Mouse (Mus musculus): Measurements from ENCODE around the gene Olfr1395. TPM values are rescaled to one million over a fixed set of nuclear protein-coding genes. Genes with fewer than 3 reads are reported as not detected.
"Not testable (repeated sequence)": the region's sequence is repeated elsewhere in the genome, so short reads cannot be mapped to it uniquely, and the experiment has no call there.

Olfr1395 gene
- polyA plus RNA-seq, 1 experiment from 2014 or later, result not detected

DNA sequence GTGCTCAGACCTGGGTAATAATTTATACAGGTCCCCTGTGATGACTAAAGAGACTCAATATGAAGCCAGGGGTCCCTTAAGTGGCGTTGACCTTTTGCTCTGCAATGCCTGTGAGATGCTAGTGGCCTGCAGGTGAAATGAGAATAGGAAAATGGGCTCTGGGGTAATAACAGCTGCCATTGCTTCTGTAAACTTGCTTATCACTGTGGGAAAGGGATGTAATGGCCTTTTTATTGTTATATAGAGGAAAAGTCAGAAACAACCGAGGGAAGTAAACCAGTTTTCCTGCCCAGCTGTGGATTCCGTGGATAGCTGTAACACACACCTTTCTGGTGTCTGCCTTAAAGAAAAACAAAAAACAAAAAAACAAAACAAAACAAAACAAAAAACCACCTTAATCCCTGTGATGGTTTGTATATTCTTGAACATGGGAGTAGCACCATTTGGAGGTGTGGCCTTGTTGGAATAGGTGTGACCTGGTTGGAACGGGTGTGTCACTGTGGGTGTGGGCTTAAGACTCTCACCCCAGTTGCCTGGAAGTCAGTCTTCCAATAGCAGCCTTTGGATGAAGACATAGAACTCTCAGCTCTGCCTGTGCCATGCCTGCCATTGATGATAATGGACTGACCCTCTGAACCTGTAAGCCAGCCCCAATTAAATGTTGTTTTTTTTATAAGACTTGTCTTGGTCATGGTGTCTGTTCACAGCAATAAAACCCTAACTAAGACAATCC is 34.1 kb downstream of the Olfr1395 start:
- ATAC-seq (replicated peaks; ENCODE audit: insufficient number of reproducible peaks, insufficient read depth, low FRiP score, low read depth); H3K27me3 ChIP-seq; H3K4me1 ChIP-seq (replicated peaks); H3K27ac ChIP-seq; H3K36me3 ChIP-seq; H3K4me2 ChIP-seq; H3K9ac ChIP-seq; H3K4me3 ChIP-seq; H3K9me3 ChIP-seq (replicated peaks): not testable (repeated sequence)
- 65% methylated on average over 4 of the region's 4 CpGs for WGBS

DNA sequence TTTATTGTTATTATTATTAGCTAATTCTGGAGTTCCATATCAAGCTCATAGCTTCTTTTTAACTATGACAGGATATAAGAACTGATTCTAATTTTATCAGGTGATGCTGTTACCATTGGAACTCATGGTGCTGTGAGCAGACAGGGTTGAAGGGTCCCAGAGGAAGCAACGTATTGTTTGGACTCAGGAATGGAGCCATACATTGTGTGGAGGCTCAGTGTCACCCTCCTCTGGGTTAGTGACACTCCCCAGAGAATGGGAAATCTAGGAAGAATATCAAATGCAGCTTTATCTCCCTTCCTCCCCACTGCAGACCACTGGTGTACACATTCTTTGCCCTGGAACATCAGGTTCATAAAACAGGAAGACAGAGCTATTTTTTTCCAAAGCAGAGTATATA is 41.1 kb downstream of the Olfr1395 start:
- Histone ChIP-seq H3K4me2 (no peak overlapping the region), H3K27me3 (no peaks in the 10 kb centered on the region), H3K9ac (no peak overlapping the region), H3K9me3 (replicated peaks) (no peaks in the 10 kb centered on the region), H3K36me3 (no peaks in the 10 kb centered on the region), H3K4me3 (no peak overlapping the region), H3K27ac (no peak overlapping the region), H3K4me1 (replicated peaks) (no peaks in the 10 kb centered on the region)
- 49% methylated on average over 1 of the region's 1 CpGs for WGBS
- ATAC-seq (replicated peaks; ENCODE audit: insufficient number of reproducible peaks, insufficient read depth, low FRiP score, low read depth), result no peak; the same call in 1 of the 2 replicates

DNA sequence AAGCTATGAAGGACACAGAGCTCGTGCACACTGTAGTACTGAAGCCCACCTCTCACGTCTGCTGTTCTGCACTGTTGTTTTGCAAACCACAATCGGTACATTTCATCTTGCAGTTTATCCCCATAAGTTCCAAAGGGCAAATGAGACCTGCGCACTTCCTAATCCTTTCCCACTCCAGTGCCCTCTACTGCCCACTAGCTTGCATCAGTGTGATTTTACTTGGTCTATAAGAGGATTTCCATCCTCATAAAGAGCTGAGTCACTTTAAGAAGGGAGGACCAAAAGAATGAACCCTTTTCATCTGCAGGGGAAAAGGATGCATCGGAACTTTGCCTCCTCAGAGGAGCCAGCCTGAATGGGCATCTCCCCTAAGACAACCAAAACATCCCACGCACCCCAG is 44.4 kb downstream of the Olfr1395 start:
- no peak overlapping the region for H3K9ac ChIP-seq
- WGBS, result 67% methylated on average over 6 of the region's 6 CpGs
- H3K36me3 ChIP-seq, result no peaks in the 10 kb centered on the region
- ATAC-seq (replicated peaks; ENCODE audit: insufficient number of reproducible peaks, insufficient read depth, low FRiP score, low read depth), result no peak
- no peaks in the 10 kb centered on the region for H3K4me1 ChIP-seq (replicated peaks)
- peak overlapping the region; percentile 11 for H3K4me3 ChIP-seq
- peak overlapping the region; percentile 35; the same call in 1 of the 2 replicates for H3K27ac ChIP-seq
- H3K27me3 ChIP-seq, result no peaks in the 10 kb centered on the region
- no peak overlapping the region for H3K4me2 ChIP-seq
- H3K9me3 ChIP-seq (replicated peaks), result no peaks in the 10 kb centered on the region

DNA sequence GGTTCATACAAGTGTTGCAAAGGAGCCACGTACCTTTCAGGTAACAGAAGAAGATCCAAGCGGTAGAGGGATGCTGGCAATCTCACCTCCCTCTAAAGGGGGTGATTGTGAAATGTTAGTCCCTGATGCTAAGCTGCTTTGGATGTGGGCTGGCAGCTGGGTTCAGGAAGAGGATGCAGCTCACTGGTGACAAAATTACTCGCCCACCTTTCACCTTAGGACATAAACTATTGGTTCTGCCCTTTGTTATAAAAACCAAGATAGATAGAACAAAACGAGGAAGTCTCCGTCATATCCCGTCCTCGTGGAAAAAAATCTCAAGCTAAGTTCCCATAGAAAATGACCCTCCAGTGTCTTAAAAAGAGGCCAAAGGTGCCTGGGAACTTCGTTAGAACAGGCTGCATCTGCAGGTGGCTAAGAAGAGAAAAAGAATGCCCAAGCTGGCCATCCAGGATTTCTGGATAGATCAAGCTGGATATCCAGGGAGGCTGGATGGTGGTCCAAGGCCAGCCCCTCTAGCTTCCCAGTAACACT is 44.9 kb downstream of the Olfr1395 start, which contains the start of gene Btnl9:
Gene Btnl9 (minus strand): TSS at position 205 of the 534 bp plus-strand sequence.
- Histone ChIP-seq H3K4me2 (0 out of 2 replicates have a peak within 1 kb of the TSS, but pooled peaks have one; percentile 9), H3K9ac (no peak within 1 kb of the TSS), H3K27me3 (no peaks in the 10 kb centered on the region), H3K9me3 (replicated peaks) (no peaks in the 10 kb centered on the region), H3K4me3 (peak within 1 kb of the TSS; percentile 11), H3K4me1 (replicated peaks) (no peaks in the 10 kb centered on the region), H3K27ac (peak within 1 kb of the TSS; percentile 35; the same call in 1 of the 2 replicates), H3K36me3 (no peaks in the 10 kb centered on the region)
- 64% methylated on average over 8 of the region's 8 CpGs for WGBS
- no peak for ATAC-seq (replicated peaks; ENCODE audit: insufficient number of reproducible peaks, insufficient read depth, low FRiP score, low read depth)

GRCm38 (mm10) chr11:49187701-49188100 is 45.6 kb downstream of the Olfr1395 start:
- Histone ChIP-seq H3K36me3 (no peaks in the 10 kb centered on the region), H3K4me3 (no peak overlapping the region), H3K27me3 (no peaks in the 10 kb centered on the region), H3K9me3 (replicated peaks) (no peaks in the 10 kb centered on the region), H3K4me1 (replicated peaks) (no peaks in the 10 kb centered on the region), H3K4me2 (no peak overlapping the region), H3K27ac (peak overlapping the region; percentile 29; the same call in 1 of the 2 replicates), H3K9ac (no peak overlapping the region)
- ATAC-seq (replicated peaks; ENCODE audit: insufficient number of reproducible peaks, insufficient read depth, low FRiP score, low read depth), result no peak
- 67% methylated on average over 10 of the region's 10 CpGs for WGBS

GRCm38 (mm10) chr11:49189737-49190136 is 47.7 kb downstream of the Olfr1395 start:
- H3K4me3 ChIP-seq, result no peak overlapping the region
- H3K9ac ChIP-seq, result no peak overlapping the region
- no peak overlapping the region for H3K27ac ChIP-seq
- no peaks in the 10 kb centered on the region for H3K9me3 ChIP-seq (replicated peaks)
- H3K36me3 ChIP-seq, result no peaks in the 10 kb centered on the region
- WGBS, result 3% methylated on average over 7 of the region's 7 CpGs
- H3K27me3 ChIP-seq, result no peaks in the 10 kb centered on the region
- ATAC-seq (replicated peaks; ENCODE audit: insufficient number of reproducible peaks, insufficient read depth, low FRiP score, low read depth), result no peak
- H3K4me2 ChIP-seq, result no peak overlapping the region
- H3K4me1 ChIP-seq (replicated peaks), result no peaks in the 10 kb centered on the region

- no peak for ATAC-seq (replicated peaks; ENCODE audit: insufficient number of reproducible peaks, insufficient read depth, low FRiP score, low read depth)
- no peak overlapping the region for H3K27ac ChIP-seq
- H3K4me1 ChIP-seq (replicated peaks), result no peaks in the 10 kb centered on the region
- no peak overlapping the region for H3K9ac ChIP-seq
- no peak overlapping the region for H3K4me3 ChIP-seq
- H3K36me3 ChIP-seq, result no peaks in the 10 kb centered on the region
- no peaks in the 10 kb centered on the region for H3K9me3 ChIP-seq (replicated peaks)
- H3K4me2 ChIP-seq, result no peak overlapping the region
- no peaks in the 10 kb centered on the region for H3K27me3 ChIP-seq
- 39% methylated on average over 2 of the region's 2 CpGs for WGBS
These were observed 49.0 kb downstream of the Olfr1395 start for GRCm38 (mm10) chr11:49191083-49191482.

- H3K4me2 ChIP-seq; ATAC-seq (replicated peaks; ENCODE audit: insufficient number of reproducible peaks, insufficient read depth, low FRiP score, low read depth): not testable (repeated sequence)
These were observed 52.7 kb downstream of the Olfr1395 start for GRCm38 (mm10) chr11:49194771-49195170.

GRCm38 (mm10) chr11:49195819-49196322 is 53.8 kb downstream of the Olfr1395 start:
- peak overlapping the region; percentile 56 for H3K27ac ChIP-seq
- no peak overlapping the region for H3K4me3 ChIP-seq
- ATAC-seq (replicated peaks; ENCODE audit: insufficient number of reproducible peaks, insufficient read depth, low FRiP score, low read depth), result peak; percentile 60; the same call in 1 of the 2 replicates

More at GRCm38 (mm10) chr11:49194771-49195170, 52.7 kb downstream of the Olfr1395 start:
- not testable (repeated sequence) for H3K36me3 ChIP-seq; H3K9ac ChIP-seq; H3K9me3 ChIP-seq (replicated peaks); H3K4me1 ChIP-seq (replicated peaks); H3K27me3 ChIP-seq; H3K27ac ChIP-seq; H3K4me3 ChIP-seq
- 93% methylated on average over 9 of the region's 9 CpGs for WGBS

More at GRCm38 (mm10) chr11:49195819-49196322, 53.8 kb downstream of the Olfr1395 start:
- Histone ChIP-seq H3K4me1 (replicated peaks) (no peaks in the 10 kb centered on the region), H3K36me3 (no peaks in the 10 kb centered on the region), H3K4me2 (no peak overlapping the region), H3K9ac (no peak overlapping the region), H3K9me3 (replicated peaks) (no peaks in the 10 kb centered on the region), H3K27me3 (no peaks in the 10 kb centered on the region)
- 55% methylated on average over 7 of the region's 7 CpGs for WGBS
